Mouse (Mus musculus) liver (tissue): Measurements from ENCODE around the gene Ttc25.

Experiments
- DNase-seq: peaks from one replicate; pipeline ENCODE4 v3.0.0-alpha.2; 2020; ENCODE audit warnings: mixed read lengths

Ttc25 gene

DNA sequence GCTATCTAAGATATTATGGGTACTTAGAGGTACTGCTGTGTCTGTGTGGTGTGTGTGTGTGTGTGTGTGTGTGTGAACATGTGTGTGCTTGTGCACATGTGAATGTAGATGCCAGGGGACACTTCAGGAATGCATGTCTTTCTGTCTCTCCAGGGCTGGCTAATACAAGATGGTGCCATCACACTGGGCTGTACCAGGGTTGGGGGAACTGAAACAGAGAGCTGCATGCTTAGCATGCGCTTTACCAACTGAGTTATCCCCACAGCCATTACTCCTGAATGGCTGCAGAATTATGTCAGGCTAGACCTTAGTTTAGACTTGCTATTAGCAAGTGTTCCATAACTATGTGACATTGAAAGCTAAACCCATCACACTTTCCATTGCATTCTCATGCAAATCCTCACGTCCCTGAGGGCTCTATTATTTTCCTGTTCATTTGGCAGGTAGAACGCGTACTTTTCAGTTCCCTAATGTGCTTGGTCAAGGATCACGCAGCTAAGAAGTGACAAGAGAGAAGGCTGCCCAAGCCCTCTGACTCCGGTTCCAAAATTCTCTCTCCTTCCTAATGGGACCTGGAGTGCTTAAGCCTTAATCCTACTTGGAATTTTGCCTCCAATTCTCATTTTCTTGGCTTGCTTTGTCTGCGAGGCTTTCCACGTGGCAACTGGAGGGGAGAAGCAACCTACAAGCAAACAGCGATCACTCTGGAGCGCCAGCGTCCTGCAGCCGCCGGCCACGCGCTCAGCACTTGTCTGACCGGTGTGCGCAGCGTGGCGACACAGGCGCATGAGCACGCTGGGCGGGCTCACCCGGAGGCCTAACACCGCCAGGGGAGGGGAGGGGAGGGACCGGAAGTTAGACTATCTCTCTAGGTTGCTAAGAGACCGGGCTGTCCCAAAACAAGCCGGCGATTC is at the start of gene Ttc25:
TSS of gene Ttc25 (plus strand) at position 776 of the 914 bp plus-strand sequence.
- peak; percentile 91 for DNase-seq

DNA sequence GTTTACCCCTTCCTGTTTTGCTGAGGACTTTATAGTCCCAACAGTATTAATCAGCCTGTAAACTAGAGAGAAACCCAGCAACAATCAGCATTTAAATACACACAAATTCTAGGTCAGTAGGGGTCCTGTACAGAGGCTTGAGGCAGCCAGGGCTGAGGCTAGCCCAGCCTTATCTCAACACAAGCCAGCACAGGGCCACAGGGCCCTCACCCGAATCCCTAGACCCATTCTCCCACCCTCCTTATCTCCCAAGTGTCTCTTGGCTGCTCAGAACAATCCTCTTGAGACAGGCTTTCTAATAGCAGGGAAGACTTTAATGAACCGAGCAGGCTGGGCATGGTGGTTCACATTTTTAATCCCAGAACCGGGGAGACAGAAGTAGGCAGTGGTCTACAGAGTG is 45.2 kb upstream of the Ttc25 start:
- DNase-seq: peak; percentile 24

DNA sequence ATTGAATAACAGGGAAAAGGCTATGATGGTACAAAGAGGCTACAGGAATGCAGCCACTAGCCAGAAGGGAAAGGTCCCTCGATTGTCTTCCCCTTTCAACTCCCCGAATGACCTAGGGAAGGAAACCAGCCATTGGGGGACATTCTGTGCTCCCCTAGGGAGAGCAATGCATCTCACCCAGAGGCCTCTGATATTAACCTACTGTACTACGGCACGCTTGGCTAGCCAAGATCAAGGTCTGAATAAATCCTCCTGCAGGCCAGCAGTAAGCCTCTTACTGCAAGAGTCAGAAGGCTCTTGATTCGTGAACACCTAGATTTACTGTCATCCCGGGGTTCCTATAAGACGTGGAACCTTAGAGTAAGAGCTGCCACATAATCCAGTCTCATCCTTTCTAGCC is 44.8 kb upstream of the Ttc25 start:
- DNase-seq: no peak

DNA sequence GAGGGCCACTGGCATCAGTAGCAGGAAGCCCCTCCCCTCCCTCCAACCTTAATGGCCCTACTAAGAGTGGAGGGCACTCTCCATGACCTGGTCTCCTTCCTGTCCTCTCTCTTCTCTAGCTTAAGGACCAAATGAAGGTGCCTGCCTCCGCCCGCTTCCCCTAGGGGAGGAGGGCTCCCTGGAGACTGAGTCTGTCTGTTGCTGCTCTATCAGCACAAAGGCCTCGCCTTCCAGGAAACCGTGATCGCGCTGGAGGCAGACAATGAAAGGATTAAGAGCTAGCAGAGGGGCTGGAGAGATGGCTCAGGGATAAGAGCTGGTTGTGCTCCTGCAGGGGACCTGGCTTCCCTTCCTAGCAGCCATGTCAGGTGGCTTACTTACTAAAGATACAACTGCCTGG is 44.1 kb upstream of the Ttc25 start:
- DNase-seq: peak; percentile 41

DNA sequence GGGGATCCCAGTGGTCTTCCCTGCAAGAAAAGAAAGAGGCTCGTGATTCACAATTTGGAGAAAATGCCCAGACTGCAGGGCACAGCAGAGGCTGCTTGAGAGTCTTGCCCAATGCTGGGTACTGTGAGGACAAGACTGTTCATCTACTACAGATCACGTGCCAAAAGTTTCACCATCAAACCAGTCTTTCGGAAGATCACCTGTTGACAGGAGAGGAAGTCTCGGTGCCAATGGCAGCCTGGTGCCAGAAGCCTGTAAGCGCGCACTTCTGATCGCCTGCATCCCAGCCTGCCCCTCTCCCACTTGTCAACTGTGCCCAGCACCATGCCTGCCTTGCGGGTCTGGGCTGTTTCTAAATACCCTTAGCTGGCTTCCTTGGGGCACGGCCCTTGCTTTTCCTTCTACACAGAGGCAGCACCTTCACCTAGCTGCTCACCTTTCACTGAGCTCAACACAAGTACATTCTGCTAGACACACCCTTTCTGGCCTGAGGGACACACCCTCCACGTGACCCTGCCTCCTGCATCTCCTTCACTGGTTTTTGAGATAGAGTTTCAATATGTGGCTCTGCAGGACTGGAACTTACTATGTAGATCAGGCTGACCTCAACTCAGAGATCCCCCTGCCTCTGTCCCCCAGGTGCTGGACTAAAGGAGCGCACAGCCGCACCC is 40.3 kb upstream of the Ttc25 start:
- DNase-seq: no peak

DNA sequence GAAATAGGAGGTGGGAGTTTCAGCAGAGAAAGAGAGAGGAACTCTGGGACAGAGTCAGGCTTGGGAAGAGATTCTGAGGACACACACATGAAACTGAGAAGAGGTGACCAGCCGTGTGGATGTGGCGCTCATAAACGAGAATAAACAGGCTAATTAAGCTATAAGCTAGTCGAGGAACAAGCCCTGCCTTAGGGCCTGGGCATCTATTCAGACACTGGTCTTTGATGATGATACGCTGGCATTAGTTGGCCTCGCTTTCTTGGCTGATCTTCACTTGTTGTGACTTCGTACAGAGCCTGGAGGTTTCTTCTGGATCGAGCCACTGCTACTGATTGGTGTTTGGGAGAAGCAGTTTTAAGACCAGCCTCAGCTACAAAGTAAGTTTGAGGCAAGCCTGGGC is 39.4 kb upstream of the Ttc25 start:
- DNase-seq: no peak

DNA sequence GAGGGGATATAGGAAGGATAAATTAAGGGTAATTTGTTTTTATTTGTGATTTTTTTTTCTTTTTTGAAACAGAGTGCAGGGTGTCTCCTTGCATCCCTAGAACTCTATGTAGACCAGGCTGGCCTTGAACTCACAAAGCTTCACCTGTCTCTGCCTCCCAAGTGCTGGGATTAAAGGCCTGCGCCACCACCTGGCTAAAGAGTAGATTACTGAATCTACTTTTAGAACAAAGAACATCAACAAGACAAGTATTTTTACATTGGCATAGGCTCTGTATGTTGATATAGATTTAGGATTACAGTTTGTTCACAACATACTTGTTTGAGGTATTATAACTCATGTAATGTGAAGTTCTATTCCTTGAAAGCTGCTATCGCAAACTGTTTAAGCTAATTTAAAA is 34.9 kb upstream of the Ttc25 start:
- DNase-seq: no peak

DNA sequence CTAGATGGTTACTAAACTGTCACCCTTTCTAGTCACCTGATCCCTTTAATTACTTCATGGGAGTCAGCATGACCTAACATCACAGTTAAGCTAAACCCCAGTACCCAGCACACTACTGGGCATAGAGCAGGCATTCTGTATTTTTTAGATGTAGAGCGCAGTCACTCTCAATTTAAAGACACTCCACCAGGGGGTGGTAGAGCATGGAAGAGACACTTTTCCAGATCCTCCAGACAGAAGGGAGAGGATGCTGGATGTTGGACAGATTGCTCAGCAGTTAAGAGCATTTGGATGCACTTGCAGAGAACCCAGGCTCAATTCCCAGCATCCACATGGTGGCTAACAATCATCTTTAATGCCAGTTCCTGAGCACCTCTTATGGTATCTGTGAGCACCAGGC is 33.0 kb upstream of the Ttc25 start:
- no peak for DNase-seq

DNA sequence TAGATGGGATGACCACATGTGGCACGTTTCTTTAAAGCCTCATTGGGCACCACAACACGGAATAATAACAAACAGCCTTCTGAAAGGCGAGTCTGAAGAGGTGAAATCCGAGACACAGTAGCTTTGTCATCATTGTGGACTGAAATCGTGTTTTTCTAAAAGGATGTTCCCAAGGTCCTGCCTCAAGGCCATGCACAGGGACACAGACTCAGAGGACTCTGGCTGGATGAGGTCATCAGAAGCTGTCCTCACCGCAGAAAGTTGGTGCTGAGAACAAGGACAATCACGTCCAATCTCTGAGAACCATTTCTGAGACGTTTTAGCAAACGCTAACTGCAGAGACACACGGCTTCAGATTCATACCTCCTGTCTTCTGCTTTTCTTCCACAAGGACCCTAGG is 31.7 kb upstream of the Ttc25 start:
- DNase-seq: no peak

DNA sequence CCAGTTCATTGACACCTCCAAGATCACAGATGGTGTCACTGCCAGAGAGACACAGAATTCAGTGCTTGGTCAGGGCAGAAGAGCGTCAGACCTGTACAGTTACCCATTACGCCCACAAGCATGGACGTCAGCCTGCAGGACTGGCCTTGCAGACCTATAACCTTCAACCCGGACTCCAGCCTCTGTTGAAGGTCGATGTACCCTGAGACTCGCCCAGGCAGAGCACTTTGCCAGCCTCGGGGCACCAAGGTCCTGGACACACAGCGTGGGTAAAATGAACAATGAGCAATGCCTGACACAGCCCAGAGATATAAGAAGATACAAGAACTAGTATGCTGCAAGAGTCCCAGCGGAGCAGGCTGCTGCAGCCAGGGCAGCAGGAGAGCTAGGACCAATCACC is 30.3 kb upstream of the Ttc25 start:
- DNase-seq: no peak

DNA sequence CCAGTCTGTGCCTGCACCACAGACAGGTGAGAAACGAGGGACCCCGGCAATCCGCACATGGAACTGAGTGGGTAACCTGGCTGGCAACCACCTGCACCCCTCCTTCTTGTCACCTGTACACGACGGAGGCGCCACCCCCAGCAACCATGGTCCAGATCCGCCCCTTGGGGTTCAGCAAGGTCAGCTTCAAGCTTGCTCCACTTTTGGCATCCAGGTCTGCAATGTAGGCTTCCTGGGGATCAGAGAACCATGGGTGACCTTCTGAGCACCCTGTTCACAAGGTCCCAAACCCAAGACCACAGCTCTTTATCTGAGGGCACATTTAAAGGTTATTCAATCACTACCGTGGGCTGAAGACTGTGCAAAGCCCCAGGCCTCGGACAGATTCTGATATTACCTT is 29.6 kb upstream of the Ttc25 start:
- DNase-seq: no peak

DNA sequence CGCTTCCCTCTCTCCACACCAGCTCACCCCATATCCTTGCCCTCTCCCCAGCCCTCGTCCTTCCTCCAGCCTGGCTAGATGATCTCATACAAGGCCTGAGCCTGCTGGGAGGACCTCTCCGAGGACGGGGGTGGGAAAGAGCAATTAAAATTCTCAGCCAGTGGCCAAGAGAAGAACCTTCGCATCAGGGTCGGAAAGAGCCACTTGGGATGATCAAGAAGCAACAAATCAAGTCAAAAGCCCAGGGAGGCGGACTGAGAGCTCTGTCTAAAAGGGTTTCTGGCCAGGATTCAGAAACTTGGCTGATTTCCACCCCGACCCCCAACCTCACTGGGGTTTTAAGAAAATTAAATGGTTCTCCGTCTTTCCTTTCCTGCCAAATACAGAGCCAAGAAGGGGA is 29.1 kb upstream of the Ttc25 start:
- DNase-seq: no peak

DNA sequence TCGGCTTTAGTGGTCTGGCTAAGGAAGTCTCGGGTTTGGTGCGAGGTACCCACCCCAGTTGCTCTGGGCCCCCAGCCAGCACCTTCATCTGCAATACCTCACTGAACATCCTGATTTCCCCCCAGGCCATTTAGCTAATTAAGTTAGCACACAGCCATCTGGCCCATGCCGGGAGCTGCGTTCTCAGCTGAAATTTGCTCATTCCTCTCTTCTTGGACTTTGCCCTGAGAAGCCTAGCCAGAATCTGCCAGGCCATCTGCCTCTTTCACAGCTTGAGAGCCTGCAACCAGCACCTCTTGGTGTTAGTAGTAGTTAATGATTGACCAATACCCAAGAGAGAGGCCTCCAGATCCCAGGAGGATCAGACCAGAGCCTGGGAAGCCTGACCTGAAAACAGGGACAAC is 27.2 kb upstream of the Ttc25 start:
- DNase-seq: no peak

DNA sequence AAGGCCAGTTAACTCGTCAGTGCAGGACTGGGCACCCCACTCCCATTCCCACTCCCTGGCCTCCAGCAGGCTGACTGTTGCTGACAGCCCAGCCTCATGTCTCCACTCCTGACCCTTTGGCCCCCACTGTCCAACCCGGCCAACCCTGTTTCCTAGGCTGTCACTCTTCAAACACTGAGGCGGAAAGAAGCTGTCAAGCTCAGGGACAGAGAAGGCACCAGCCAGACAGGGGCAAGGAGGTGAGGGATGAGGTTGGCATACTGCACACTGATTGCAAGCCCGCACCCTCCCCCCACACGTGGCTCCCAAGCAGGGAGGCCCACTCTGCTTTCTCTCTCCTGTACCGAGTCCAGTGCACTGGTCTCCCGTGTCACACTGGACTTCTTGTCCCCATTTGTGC is 26.2 kb upstream of the Ttc25 start:
- no peak for DNase-seq

DNA sequence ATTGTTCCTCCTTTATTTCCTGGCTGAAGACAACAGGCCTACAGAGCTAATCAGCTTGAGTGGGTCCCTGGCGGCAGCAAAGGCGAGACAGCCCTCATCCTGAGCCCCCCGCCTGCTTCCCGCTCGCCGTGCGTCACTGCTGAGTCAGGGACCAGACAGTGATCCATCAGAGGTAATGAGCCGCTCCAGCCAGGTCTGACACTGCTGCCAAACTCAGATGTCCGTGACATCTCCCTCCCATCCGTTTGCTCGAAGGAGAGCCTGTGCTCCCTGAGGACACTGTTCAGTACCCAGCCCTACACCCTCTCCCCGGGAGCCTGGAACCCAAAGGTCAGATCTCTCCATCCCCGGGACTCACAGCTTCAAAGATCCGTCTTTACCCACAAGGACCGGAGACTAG is 24.6 kb upstream of the Ttc25 start:
- no peak for DNase-seq

DNA sequence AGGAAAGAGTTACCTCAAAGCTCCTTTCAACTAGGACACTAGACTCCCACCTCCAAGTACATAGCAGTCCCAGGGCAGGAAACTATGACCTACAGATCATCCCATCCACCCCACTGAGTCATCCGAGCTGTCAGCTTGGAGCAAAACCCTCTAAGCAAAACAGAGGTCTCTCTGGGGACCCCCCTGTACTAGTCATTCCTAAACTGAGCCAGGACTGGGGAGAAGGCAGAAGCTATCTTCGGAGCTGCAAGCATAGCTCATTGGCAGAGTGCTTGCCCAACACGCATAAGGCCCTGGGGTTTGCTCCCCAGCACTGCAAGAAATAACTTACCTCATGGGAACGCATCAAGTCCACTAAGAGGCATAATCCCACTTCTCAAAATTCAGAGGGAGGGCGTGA is 21.0 kb upstream of the Ttc25 start:
- no peak for DNase-seq

DNA sequence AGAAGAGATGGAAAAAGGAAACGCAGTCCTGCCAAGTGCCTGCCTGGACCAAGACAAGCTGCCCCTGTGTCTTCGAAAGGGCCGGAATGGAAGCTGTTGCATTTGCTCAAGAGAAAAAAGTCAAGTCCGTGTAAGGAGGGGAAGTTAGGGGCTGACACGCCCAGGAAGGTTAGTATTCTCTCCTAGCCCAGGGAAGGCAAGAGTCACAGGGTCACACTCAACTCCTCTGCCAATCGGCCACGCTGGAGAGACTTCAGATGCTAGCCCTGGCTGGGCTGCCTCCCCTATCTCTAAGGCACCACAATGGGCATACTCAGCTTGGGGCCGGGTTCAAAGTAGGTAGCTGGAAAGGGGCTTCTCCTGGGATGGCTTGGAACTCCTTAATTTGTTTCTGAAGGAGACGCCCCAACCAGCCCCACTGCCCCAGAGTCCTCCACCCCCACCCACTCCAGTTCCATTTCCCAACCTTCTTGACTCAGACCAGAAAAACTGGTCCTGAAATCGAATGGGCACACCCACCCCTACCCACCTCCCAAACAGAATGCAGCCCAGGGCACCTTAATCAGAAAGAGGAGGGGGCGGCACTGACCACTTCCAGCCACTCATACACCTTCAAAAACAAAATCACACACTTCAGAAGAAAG is 20.3 kb upstream of the Ttc25 start:
- no peak for DNase-seq

DNA sequence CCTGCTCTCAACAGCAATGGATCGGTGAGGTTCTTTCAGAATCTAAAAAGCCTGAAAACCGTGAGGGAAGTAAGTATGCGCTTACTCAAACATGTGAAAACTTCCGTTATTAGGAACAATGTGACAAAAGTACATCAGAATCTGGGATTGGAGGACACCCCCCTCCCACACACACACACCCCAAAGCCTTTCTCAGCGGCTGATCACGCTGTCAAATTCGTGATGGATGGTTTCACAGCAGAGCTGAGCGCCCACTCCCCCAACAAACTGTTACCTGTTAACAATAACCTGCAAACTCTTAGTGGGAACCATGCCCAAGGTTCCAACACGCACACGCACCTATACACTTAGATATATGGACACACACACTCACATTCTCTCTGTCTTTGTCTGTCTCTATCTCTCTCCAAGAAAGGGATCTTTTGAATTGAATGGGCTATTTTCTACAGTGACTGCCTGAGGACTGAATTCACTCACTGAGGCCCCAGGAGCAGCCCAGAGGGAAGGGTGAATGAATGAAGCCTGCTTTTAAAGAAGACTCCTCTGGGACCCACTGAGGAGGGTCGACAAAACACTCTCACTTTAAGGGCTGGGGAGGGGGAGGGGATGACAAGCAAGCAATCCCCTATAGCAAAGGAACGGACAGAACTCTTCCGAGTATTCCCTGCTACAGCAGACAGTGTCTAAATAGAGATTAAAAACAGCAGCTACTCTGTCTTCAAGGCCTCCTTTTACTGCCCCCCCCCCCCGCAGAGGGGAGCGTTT is 19.2 kb upstream of the Ttc25 start:
- DNase-seq: no peak

DNA sequence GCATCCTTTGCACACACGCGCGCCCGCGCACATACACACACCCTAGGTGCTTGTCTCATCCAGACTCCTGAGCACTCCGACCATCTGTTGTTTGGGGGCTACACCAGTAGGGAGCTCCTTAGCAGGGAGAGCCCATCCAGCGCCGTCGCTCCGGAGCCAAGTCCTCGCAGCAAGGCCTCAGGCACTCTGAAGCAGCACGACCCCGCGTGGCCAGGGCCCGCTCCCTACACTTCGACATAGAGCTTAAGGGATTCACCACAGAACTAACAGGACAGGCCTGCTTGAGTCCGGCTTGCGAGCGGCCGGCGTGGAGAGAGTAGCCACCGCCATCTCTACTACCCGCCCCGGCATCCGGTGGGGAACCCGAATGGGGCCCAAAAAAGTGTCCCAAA is 18.3 kb upstream of the Ttc25 start:
- peak; percentile 68 for DNase-seq

DNA sequence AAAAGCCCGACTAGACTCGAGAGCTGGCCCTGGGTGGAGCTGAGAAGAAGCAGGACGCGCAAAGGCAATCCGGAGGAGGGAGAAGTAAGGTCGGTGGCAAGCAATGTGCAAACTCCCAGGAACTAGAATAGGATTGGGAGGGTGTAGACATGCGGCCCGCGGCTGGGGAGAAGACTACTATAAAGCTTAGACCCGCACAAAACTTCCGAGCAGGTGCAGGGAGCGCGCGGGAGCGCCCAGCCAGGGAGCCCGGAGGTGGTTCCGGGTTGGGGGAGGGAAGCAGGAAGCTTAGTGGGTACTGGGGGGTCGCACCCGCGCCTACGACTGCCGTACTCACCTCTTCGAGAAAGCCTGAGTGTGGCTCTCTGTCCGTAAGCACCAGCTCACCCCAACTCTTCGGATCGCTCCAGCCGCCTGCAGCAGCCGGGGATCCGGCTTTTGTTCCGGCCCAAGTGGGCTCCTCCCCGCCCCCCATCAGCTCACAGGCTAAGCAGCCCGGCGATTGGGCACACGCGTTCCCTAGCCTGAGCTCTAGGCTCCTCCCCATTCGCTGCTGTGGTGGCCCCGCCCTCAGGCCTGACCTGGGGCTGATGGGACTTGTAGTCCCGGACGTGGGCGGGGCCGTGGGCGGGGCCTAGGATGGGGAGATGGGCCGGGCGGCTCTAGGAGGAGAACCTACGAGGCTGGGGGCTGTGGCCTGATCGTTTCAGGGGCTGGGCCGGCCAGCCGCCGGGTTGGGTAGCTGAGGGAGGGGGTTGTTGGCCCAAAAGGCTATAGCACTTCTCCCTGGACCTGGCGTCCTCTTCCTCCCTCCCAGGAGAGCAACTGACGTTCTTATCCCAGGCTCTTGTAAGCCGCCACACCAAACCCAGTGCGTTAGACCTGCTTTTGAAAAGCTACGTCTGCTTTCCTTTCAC is 17.7 kb upstream of the Ttc25 start, which contains the start of gene Acly:
TSS of gene Acly (minus strand) at position 543 of the 917 bp plus-strand sequence.
- DNase-seq: peak; percentile 100

DNA sequence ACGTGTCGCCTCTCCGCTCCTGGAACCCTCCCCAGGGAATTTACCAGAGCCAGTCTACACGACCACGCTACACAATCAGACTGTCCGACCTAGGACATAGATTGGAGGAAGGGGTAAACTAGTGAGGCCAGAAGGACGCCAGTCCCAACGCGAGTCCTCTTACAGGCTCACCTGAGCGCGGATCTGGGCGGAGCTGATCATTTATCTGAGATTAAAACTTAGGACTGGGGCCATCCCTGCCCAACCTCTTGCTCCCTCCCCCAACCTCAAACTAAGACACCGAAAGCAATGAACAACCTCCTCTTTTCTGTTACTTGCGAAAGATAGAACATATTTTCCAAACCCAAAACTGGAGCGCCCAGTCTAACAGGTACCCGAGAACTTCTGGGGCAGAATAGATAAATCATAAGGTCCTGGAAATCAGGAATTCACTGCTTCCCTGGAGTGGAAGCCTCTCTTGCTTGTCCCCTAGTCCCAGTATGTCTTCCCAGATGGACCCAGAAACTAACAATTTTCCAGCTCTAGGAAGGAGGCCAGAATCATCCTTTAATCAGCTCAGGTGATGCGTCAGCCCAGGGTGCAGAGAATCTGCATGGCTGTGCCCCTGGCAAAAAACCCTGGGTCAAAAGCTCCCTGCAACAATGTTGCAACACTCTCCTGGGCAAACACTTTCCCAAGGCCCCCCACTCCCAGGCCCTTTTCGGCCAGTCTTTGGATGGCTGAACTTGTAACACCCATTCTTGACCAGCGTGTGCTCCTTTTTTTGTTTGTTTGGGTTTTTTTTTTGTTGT is 16.8 kb upstream of the Ttc25 start:
- no peak for DNase-seq
